Mouse (Mus musculus): Measurements from ENCODE around the gene Npdc1.

DNA sequence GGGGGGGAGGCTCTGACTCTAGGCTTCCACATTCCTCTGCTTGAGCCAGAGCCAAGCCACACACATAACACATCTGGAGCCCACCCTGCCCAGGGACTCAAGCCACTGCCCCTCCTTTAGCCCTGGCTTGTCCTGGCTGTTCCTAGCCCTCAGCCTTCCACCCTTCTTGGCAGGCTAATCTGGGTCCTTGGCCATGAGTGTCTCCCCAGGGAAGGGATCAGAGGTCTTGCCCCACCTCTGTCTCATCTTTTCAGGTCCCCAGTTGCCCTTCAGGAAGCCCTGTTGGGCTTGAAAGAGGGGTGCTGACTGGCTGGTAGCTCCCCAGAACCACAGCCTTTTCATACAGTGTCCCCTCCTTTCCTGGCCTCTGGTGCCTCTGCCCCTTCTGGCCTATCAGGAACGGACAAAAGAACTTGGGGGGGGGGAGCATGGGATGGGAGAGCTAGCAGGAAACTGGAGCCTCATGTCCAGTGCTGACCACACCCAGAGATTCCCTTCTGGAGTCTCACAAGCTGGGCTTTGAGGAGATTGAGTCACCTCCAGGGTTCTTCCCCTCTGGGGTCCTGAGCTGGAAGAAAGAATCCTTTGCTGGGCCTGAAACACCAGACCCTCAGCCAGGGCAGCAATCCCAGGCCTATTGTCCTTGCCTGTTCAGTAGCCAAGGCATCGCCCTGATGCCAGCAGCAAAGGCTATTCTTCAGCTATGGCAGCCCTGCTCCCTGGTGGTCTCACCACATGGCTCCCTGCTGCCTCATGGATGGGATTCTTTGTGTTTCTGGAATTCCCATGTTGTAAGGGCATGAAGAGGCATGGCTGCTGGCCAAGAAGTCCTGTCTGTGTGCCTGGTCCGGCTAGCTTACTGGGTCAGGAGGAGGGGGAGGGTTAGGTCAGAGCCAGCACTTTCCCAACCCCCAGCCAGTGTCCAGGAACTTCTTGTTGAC lies 4.6 kb upstream of the Npdc1 start:
- TF ChIP-seq CTCF (IDR thresholded peaks at IDR 0.05; ENCODE audit: low read depth, low read length), result no peak
- TF ChIP-seq POLR2A (IDR thresholded peaks at IDR 0.05; ENCODE audit: insufficient read depth, low read length), result no peak
- TF ChIP-seq EP300 (IDR thresholded peaks at IDR 0.05; ENCODE audit: insufficient read depth, low read depth, low read length), result no peak
